Mouse (Mus musculus) lung, postnatal 10 days (tissue): ENCODE measurements at regions not wholly inside any gene's neighbourhood (a gene's known extent, or its start where the extent isn't known, plus 50 kb on each side); places are given as distances from the start of the nearest gene placed in this dataset.
A peak's percentile ranks its signal among the peaks of the same experiment; 100 is the strongest.

Experiments
- DNase-seq: peaks from one replicate; pipeline ENCODE4 v3.0.0; 2021

GRCm38 (mm10) chr4:47534959-47535358 lies 60.5 kb downstream of the Sec61b start:
- DNase-seq: no peak

- DNase-seq: no peak
Observed at GRCm38 (mm10) chr4:47567694-47568093, 93.2 kb downstream of the Sec61b start.

GRCm38 (mm10) chr4:47570846-47571245 lies 96.4 kb downstream of the Sec61b start:
- no peak for DNase-seq

- no peak for DNase-seq
Observed at GRCm38 (mm10) chr4:47576011-47576410, 101.6 kb downstream of the Sec61b start.

- peak; percentile 20 for DNase-seq
Observed at GRCm38 (mm10) chr4:47577490-47577889, 103.0 kb downstream of the Sec61b start.

GRCm38 (mm10) chr4:47578637-47579036 lies 104.2 kb downstream of the Sec61b start:
- DNase-seq: no peak

GRCm38 (mm10) chr4:47580556-47580955 lies 106.1 kb downstream of the Sec61b start:
- no peak for DNase-seq

GRCm38 (mm10) chr4:47587256-47587655 lies 112.8 kb downstream of the Sec61b start:
- peak; percentile 62 for DNase-seq

GRCm38 (mm10) chr4:47592271-47592986 lies 118.0 kb downstream of the Sec61b start:
- DNase-seq: no peak

GRCm38 (mm10) chr4:47593155-47593554 lies 118.7 kb downstream of the Sec61b start:
- DNase-seq: no peak

GRCm38 (mm10) chr4:47594171-47594570 lies 119.7 kb downstream of the Sec61b start:
- no peak for DNase-seq

GRCm38 (mm10) chr4:47595841-47596240 lies 121.4 kb downstream of the Sec61b start:
- DNase-seq: no peak

- no peak for DNase-seq
Observed at GRCm38 (mm10) chr4:47597586-47597985, 123.1 kb downstream of the Sec61b start.

- DNase-seq: peak; percentile 33
Observed at GRCm38 (mm10) chr4:47598216-47598615, 123.8 kb downstream of the Sec61b start.

- DNase-seq: no peak
Observed at GRCm38 (mm10) chr4:47601301-47602070, 127.0 kb downstream of the Sec61b start.

GRCm38 (mm10) chr4:47603378-47603777 lies 128.9 kb downstream of the Sec61b start:
- DNase-seq: no peak

- peak; percentile 15 for DNase-seq
Observed at GRCm38 (mm10) chr4:47603847-47604397, 129.5 kb downstream of the Sec61b start.

GRCm38 (mm10) chr4:47605676-47606075 lies 131.2 kb downstream of the Sec61b start:
- no peak for DNase-seq

- DNase-seq: no peak
Observed at GRCm38 (mm10) chr4:47608673-47609072, 134.2 kb downstream of the Sec61b start.

GRCm38 (mm10) chr4:47610913-47611312 lies 136.5 kb downstream of the Sec61b start:
- DNase-seq: no peak

- no peak for DNase-seq
Observed at GRCm38 (mm10) chr4:47616525-47616924, 142.1 kb downstream of the Sec61b start.

- no peak for DNase-seq
Observed at GRCm38 (mm10) chr4:47620700-47621099, 146.2 kb downstream of the Sec61b start.

- no peak for DNase-seq
Observed at GRCm38 (mm10) chr4:47622851-47623743, 148.6 kb downstream of the Sec61b start.
